Mouse (Mus musculus) adrenal gland, postnatal 25 days (tissue): ENCODE results near the gene Phf12. TPM values are rescaled to one million over a fixed set of nuclear protein-coding genes. Genes with fewer than 3 reads are reported as not detected.
"Not testable (repeated sequence)": the region's sequence is repeated elsewhere in the genome, so short reads cannot be mapped to it uniquely, and the experiment has no call there.

Experiments used
- DNase-seq: peaks from one replicate; pipeline ENCODE4 v3.0.0; 2021; ENCODE audit warnings: mixed read lengths
- total RNA-seq: library from RNA; stranded (reverse); gene quantifications from 2 replicates; pipeline ENCODE4 v1.2.3, GENCODE M21; 2021

The Phf12 gene
- total RNA-seq, 1 experiment from 2014 or later = 79.8 TPM

DNA sequence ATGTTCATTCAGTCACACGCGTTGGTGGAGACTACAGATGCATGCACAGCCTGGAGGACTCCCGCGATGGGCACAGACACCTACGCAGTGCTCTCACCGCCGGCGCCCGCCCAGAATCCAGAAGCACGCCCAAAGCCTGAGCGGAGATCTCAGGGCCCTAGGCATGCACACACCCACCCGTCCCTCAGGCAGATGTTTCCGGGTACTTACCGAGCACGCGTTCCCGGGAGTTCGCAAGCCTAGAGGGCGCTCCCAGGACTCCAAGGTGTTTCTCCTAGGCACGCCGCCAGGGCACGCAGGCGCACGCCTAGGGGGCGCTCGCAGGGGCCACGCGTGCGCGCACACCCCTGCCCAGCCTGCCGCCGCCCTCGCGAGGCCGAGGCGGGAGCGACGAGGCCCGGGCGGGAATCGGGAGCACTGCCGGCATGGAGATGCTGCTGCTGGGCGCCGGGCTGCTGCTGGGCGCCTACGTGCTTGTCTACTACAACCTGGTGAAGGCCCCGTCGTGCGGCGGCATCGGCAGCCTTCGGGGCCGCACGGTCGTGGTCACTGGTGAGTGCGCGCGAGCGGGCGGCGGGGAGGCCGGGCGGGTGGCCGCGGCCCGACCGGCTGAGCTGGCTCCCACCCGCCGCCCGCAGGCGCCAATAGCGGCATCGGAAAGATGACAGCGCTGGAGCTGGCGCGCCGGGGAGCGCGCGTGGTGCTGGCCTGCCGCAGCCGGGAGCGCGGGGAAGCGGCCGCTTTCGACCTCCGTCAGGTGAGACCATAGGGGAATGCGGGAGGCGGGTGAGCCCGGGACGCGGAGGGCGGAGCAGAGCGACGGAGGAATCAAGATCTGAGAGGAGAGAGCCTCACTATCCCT, 49.6 kb downstream of the Phf12 start, which contains the start of gene Dhrs13:
Dhrs13 (plus strand) TSS at position 334 of the 862 bp plus-strand sequence.
- DNase-seq = peak; percentile 97

DNA sequence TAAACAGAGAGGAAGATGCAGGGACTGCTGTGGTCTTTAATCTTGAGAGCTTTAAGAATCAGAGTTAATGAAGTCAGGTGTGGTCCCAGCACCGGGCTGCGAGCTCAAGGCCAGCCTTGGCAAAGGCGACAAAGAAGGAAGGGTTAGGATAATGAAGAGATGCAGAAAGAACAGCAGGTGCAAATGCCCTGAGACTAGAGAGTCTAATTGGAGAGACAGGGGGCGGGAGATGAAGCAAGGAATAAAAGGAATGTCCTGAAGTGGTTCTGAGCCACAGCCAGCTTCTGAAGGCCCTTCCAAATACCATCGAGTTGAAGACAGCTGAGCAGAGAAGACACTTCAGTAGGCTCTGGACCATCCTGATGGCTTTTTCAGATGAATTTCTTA, 50.2 kb downstream of the Phf12 start:
- DNase-seq = no peak

DNA sequence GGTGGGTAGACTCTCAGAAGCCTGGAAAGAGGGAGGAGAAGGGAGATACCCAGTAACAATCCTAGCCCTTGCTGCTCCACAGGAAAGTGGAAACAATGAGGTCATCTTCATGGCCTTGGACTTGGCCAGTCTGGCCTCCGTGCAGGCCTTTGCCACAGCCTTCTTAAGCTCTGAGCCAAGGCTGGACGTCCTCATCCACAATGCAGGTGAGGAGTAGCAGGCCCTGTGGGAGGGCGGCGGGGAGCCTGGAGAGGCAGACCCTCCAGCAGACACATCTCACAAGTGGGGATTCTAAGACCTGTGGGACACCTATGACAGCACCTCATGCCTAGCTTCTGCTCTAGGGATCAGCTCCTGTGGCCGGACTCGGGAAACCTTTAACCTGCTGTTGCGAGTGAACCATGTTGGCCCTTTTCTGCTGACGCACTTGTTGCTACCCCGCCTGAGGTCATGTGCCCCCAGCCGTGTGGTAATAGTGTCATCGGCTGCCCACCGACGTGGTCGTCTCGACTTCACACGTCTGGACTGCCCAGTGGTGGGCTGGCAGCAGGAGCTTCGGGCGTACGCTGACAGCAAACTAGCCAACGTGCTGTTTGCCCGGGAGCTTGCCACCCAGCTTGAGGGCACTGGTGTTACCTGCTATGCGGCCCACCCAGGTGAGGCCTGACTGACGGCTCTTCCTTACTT, 51.5 kb downstream of the Phf12 start:
- DNase-seq = peak; percentile 29

DNA sequence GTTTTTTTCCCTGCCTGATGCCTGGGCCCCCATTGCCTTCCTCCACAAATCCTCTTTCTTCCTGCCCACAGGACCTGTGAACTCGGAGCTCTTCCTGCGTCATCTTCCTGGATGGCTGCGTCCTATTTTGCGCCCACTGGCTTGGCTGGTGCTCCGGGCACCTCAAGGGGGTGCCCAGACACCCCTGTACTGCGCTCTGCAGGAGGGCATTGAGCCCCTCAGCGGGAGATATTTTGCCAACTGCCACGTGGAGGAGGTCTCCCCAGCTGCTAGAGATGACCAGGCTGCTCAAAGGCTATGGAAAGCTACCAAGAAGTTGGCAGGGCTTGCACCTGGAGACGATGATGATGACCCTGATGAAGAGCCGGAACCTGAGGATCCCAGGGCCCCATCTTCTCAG, 54.2 kb downstream of the Phf12 start:
- DNase-seq = no peak

DNA sequence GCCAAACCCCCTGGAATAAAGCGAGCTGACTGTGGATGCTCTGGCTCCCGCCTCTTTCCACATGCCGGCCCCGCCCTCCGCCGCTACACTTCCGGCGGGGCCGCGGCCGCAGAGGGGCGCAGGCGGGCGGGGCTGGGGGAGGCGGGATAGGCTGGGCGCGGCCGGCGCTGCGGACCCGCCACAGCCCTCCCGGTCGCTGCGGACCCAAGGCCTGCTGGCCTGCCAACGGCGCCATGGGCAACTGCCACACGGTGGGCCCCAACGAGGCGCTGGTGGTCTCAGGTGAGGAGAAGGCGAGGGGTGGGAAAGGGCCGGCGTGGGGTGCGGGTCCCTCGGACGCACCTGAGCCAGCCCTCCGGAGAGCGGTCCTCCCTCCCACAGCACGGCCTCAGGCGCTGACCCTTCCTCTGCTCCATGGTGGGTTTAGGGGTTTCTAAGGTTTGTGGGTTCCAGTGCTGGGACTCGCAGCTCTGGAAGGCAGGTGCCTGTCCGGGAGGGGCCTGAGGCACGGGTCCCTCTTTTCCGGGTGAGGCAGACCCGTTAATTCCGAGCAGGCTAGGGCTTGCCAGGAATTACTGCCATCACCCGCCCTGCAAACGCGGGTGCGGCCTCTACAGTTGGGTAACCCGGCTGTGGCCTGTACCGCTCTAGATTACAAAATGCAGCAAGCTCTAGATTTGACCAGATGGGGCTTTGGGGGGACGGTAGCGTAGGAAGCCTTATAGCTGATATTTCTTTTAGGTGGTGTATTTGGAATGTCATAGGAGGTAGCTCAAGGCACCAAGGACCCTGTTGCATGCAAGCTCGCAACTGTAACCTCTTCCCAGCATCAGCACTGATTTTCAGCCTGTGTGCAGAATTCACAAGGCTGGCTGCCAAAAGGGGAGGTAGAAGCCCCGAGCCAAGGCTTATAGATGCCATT, 55.5 kb downstream of the Phf12 start, which contains the start of gene Flot2:
Flot2 (plus strand) TSS at position 101 of the 922 bp plus-strand sequence.
- DNase-seq = peak; percentile 76

DNA sequence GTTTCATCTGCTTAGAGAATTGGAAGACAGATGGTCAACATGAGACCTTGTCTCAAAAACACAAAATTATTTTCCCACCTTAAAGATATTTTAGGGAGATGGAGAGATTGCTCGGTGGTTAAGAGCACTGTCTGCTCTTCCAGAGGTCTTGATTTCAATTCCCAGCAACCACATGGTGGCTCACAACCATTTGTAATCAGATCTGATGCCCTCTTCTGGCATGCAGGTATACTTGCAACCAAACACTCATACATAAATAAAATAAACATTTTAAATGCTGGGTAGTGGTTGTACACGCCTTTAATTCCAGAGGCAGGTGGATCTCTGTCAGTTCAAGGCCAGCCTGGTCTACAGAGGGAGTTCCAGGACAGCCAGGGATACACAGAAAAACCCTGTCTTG, 58.3 kb downstream of the Phf12 start:
- DNase-seq = no peak

DNA sequence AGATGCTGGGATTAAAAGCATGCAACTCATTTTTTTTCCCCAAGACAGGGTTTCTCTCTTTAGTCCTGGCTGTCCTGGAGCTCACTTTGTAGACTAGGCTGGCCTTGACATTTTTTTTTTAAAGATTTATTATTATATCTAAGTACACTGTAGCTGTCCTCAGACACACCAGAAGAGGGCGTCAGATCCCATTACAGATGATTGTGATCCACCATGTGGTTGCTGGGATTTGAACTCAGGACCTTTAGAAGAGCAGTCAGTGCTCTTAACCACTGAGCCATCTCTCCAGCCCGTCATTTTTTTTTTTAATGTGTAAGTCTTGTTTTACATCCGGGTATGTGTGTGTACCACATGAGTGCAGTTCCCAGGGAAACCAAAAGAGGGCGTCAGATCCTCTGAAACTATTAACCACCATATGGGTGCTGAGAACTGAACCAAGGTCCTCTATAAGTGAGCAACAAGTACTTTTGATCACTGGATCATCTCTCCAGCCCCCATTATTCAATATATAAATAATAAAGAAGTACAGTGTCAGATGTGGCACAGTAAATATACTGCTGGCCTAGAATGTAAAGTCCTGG, 59.8 kb downstream of the Phf12 start:
- DNase-seq = not testable (repeated sequence)

DNA sequence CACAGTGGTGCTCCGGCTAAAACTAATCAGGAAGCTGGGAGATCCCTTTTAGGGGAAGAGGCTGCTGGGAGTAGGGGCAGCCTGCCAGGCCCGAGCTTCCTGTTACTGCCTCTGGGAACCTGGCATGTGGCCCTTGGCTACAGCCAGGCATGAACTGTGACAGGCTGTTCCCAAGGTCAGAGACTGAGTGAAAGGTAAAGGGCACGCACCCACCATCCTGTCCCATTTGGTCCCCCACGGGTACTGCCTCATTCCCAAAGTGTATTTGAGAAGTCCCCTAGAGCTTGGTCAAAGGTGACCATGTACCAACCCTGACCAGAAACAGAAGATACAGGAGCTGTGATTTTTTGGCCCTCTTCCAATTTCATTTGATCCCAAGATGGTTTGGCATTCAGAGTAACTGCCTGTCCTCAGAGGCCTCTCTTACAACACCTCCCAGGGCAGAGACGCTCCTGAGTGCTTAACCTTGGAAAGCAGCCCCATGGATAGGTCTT, 62.3 kb downstream of the Phf12 start:
- peak; percentile 90 for DNase-seq

DNA sequence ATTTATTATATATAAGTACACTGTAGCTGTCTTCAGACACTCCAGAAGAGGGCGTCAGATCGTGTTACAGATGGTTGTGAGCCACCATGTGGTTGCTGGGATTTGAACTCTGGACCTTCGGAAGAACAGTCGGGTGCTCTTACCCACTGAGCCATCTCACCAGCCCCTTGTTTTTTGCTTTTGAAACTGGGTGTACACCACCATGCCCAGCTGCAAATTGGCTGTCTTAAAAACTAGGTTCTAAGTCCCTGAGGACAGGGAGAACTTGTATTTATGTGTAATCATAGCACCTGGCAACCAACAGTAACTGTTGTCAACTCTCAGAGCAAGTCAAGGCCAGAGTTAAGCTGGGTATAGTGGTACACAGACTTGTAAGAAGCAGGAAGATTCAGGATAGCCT, 66.1 kb downstream of the Phf12 start:
- not testable (repeated sequence) for DNase-seq

DNA sequence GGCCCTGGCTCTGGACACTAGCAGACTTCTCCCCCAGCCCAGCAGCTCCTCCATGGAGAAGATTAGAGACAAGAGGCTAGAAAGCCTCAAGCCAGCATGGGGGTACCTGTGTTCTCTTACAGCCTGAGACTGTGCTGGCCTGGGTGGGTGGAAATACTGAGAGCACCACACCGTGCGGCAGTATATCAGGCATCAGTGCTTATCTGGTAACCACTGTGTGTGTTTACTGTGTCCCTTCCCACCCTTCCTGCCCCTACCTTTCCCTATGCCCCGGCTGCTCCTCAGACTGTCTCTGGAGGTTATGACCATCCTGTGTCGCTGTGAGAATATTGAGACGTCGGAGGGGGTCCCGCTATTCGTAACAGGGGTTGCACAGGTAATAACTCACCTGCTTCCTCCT, 70.5 kb downstream of the Phf12 start:
- no peak for DNase-seq

DNA sequence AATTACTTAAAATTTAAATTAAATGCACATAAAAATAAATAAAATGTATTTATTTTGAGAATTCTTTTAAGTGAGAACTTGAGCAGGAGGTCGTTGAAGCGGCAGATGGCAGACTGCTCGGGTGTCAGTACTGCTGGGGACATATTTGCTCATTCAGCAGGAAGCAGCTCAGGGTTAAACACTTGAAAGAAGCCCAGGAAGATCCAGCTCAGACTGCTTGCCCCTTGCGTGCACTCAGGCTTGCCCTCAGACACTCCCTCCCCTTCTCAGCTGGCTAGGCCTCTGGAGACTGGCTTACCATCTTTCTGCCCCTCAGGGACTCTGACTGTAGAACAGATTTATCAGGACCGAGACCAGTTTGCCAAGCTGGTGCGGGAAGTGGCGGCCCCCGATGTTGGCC, 74.4 kb downstream of the Phf12 start:
- no peak for DNase-seq

DNA sequence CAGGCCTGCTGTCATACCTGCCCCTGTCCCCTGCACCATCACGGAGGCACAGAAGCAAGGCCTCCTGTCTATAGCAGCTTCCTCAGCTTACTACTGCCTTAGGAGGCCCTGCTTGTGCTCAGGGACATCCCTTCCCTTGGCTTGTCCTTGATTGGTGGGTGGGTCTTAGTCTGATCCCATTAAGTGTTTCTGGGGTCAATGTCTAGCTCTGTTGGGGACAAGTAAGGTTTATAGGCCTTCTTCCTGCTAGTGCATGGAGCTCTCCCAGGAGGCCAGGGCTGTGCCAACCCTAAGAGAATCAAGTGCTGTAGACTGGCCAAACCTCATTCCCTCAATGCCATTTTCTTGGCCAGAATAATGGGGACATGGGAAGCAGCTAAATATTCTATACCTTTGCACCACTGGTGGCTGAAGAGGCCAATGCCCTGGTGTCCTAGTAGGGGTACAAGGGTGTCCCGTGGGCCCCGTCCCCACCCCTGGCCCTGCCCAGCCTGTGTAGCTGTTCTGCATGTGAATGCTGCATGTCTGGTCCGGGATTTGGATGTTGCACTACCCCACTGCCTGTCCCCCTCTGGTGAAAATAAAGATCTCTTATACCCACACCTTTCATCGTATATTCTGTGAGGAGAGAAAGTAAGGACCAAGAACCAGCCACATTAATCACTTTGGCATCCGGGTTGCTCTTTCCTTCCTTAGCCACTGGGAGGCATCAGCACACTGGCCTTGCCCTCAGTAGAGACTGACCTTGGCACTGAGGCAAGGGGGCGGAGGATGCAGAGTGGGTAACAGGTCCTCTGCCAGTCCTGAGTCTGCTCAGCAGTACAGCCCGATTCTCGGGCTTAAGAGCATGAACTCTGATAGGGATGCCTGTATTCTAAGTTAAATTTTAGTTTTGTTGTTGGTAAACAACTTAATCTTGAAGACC, 77.5 kb downstream of the Phf12 start:
- DNase-seq = peak; percentile 78

DNA sequence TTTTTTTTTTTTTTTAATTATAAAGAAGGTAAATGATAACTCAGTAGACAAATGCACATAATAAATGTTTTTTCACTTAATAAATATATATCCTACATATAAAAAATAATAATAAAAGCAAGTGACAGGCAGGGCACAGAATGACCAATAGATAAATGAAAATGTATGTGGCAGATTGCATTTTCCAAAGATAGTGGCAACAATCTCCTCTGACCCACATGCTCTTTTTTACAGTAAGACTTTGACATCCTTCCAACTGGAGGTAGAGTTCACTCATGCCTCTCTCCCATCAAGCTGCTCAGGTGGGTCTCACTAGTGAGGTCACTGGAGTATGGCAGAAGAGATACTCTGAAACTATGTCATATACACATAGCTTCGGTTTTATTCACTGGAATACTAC, 80.0 kb downstream of the Phf12 start:
- no peak for DNase-seq

DNA sequence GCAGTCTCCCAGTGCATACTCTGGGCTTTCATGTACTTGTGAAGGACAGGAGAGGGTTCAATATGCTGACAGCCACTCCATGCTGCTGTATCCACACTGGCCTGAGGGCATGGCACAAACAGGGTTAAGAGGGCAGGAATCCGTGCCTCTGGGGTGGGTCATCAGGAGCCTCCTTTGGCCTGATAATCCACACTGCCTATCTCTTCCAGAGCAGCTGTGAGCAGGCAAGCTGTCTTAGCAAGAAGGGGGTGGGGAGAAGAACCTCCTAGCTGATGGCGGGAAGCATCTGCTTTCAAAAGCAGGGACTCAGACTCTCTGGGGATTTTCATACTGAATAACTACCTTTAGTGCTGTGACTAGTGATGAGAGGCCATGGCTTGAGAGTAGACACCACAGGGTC, 83.4 kb downstream of the Phf12 start:
- no peak for DNase-seq

DNA sequence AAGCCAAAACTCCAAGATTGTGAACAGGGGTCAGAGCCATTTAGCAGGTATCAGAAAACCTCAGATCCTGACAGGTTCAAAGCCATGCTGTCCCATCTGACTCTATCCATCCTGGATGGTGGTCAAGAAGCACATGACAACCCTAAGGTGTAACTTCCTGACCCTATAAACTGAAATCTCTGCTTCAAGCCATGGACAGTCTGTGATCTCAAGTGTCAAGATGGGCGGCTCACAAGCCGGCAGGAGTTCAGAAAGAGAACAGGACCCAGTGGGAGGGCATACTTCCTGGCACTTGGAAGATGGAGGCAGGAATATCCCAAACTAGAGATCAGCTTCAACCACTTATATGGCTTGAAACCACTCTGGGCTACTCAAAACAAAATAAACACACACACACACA, 84.1 kb downstream of the Phf12 start:
- no peak for DNase-seq

DNA sequence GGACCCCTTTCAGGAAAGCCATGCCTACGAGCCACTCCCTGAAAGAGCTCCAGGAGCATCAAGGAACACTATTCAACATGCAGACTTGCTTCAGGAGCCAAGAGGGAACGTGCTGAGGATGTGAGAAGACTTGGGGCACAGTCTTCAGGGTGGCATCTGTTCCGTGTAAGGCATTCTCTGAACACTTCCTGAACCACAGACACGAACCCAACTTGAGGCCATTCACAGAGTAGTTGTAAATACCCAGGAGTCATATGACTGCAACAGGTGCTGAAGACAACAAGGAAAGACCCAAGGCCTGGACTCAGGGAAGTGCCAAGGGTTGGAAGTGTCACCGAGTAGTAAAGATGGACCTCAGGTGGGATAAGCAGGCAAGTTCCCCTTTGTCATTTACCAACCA, 85.0 kb downstream of the Phf12 start:
- no peak for DNase-seq

DNA sequence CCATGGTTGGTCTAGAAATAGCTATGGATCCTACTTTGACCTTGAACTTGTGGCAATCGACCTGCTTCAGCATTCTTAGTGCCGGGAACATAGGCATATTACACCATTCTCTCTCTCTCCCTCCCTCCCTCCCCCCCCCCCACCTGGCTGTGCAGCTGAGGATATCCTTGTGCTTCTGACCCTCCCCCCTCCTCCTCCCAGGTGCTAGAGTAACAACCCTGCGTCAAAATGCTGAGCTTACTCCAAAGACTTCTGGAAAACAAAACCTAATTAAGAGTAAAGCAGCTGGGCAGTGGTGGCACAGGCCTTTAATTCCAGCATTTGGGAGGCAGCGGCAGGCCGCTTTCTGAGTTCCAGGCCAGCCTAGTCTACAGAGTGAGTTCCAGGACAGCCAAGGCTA, 86.6 kb downstream of the Phf12 start:
- no peak for DNase-seq

DNA sequence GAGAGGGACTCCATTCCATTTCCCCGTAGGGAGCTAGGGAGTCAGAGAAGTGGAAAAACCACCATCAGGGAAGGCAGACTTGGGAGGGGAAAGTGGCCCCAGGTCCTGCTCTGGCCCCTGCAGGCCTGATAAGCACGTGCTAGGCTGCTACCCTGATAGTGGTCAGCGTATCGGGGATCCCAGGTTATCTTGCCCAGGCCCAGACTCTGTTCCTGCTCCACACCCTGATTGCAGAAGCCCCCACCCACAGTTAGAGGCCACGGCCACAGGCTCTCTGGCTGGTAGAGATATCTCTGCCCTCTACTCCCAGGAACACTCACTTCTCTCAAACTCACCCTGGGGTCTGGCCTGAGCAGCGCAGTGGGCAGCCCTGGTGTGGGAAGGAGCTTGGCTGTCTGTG, 87.1 kb downstream of the Phf12 start:
- no peak for DNase-seq

DNA sequence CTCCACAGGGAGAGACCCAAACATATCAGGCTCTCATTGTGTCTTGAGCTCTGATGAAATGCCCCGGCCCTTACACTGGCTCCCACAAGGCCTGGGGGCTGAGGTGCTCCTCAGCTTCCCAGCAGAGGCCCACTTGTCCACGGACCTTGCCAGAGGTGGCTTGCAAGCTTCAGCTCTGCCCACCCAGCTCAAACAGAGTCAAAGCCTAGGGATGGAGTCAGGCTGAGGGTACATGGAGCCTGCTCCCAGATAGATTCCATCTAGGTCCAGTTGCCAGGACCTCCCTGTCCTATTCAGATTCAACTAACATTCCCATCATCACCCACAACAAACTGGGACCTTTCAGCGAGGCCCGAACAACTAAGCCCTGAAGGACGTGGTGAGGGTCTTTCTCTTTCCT, 89.4 kb downstream of the Phf12 start:
- no peak for DNase-seq

DNA sequence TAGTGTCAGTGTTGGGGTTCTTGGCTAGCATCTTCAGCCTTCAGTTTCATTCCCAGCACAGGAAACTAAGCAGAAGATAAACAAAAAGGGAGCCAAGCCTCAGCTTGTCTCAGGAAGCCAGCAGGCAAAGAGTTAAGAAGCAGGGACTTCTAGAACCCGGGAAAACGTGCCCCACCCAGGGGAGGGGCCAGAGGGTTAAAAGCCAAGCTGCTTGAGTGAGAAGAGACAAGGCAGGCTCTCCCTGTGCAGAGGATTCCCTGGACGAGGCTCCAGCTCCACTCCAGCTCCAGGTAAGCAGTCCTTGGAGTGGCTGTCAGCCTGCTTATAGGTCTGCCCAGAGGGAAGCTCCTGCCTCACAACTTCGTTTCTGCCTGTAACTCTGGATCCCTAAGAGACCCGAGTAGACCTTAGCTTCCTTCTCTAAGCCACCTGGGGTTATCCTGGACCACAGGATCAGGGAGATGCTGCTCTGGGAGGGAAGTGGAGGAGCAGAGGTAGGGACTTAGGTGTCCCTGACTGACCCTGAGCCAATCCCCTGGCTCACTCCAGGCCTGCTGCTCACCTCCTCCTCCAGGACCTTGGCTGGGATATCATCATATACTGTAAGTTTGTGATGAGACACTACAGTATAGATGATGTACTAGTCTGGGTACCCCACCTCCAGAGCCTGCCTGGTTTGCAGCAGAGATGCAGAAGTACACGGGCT, 90.0 kb downstream of the Phf12 start:
- no peak for DNase-seq
